Mouse (Mus musculus) left cerebral cortex, postnatal 25 days (tissue): ENCODE data around the gene Wasf3. TPM values are rescaled to one million over a fixed set of nuclear protein-coding genes. Genes with fewer than 3 reads are reported as not detected.
"Not testable (repeated sequence)": the region's sequence is repeated elsewhere in the genome, so short reads cannot be mapped to it uniquely, and the experiment has no call there.

Experiments
- DNase-seq, 2 experiments: peaks; one replicate each; pipeline ENCODE4 v3.0.0; 2022; ENCODE audit warnings: low spot score in 2 of 2, mixed read lengths in 1 of 2
- intact Hi-C: fragments of 180-260 bp; cut with DNase I; formaldehyde crosslinking; loops from one replicate; pipeline ENCODE4 v1.15.1; 2025
- total RNA-seq, 2 experiments: library from RNA; stranded (reverse); gene quantifications; 2 replicates each; pipeline ENCODE4 v1.2.3; 2021

Gene Wasf3
- total RNA-seq, 2 experiments from 2014 or later, result 90.2 to 95.3 TPM

DNA sequence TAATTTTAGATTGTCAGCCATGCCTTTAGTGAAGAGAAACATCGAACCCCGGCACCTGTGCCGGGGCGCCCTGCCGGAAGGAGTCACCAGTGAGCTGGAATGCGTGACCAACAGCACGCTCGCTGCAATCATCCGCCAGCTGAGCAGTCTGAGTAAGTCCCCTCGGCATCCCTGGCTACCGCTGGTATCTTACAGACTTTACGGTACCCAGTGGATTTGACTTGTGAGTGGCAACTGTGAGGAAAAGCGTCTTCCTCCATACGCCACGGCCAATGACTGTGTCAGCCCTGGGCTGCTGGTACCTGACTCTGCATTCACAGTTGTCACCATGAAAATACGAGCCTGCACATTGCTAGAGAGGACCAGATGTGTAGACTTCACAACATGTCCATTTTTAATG, 50.5 kb downstream of the Wasf3 start:
- intact Hi-C loops, result no loop called here
- DNase-seq, result no peak

- intact Hi-C loops, result no loop called here
These were observed 52.0 kb downstream of the Wasf3 start for GRCm38 (mm10) chr5:146436796-146437195.

GRCm38 (mm10) chr5:146439152-146439781, 54.5 kb downstream of the Wasf3 start:
- intact Hi-C loops, result no loop called here
- no peak for DNase-seq

More at GRCm38 (mm10) chr5:146436796-146437195, 52.0 kb downstream of the Wasf3 start:
- DNase-seq, result no peak

DNA sequence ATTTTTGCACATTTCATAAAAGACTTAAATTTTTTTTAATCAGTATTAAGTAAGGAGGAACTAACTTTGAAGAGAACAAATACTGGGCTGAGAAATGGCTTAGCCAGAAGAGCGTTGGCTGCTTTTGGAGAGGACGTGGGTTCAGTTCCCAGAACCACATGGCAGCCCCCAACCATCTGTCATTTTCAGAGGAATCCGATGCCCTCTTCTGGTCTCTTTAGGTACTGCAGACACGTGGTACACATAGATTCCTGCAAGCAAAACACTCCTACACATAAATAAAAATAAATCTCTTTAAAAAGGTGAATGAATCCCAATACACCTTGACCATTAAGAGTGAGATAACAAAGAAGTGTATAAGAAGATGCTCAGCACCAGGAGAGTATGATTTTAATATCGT, 55.5 kb downstream of the Wasf3 start:
- intact Hi-C loops, result no loop called here
- DNase-seq, result no peak

DNA sequence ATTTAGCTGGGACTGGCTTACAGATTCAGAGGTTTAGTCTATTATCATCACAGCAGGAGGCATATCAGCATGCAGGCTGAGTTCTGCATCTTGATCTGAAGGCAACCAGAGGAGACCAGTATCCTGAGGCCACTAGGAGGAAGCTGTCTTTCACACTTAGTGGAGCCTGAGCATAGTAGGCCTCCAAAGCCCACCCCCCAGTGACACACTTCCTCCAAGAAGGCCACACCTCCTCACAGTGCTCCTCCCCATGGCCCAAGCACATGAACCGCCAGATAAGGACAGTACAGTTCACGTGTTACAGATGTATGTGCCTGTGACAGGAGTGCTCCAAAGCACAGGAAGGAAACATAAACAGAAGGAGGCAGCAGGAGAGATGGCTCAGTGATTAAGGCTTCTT, 58.0 kb downstream of the Wasf3 start:
- intact Hi-C loops, result no loop called here
- DNase-seq, result no peak

DNA sequence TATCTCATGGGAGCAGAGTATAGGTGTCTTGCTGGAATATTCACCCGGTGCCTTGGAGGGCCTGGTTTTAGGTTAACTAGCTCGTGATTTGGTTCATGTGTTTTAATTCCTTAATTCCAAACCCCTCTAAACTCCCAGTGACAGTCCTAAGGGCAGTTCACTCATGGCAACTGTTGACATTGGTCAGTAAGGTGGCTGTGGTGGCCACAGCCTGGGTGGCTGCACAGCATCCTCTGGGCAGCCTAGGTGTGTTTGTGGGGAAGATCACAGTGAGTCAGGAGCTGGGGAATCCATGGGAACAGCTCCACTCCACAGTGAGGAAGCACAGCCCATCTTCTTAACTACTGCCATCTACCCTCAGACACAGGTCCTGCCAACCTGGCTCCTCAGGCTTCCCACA, 61.8 kb downstream of the Wasf3 start:
- intact Hi-C loops, result no loop called here
- DNase-seq, result no peak

DNA sequence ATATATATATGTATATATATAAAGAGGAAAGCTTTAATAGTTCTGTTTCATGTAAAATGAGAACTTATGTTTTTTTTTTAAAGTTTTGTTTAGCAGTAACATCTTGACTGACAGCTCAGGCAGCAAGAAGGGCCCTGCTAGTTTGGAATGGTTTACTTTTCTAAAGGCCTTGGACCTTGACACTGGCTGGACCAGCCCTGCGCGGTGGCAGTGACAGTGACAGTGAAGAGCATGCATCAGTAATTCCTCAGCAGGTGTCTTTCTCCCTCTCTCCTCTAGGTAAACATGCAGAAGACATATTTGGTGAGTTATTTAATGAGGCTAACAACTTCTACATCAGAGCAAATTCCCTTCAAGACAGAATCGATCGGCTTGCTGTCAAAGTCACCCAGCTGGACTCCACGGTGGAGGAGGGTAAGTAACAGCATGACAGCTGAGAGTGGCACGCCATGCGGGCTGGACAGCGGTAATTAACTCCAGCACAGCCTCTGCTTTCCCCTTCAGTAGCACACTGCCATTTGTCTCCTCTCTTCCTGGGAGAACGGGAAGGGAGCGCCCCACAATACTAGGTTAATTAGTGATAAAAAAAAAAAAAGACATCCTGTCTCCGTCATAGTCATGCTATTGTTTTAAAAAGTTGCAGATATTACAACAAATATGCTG, 66.9 kb downstream of the Wasf3 start:
- DNase-seq, result no peak
- intact Hi-C loops, result loop anchor here (2.0 kb wide), 1 partner anchor 113 kb away; no protein-coding TSS in a partner anchor

DNA sequence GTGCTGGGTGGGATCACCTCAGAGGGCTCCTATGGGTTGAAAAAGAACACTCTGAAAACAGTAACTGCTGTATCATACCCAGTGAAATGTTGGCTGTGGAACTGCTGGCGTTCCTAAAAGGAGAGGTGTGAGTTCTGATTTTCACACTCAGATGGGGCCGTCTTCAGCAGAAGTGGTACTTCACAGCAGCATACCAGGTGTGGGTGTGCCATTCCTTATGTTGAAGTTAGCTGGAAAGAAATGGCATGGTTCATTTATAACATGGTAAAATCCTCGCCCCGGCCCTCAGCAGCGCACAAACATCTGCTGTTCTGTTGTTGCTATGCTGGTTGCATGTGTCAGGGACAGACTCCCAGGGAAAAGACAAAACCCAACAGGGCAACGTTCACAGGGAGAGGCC, 68.8 kb downstream of the Wasf3 start:
- intact Hi-C loops, result loop anchor here (2.0 kb wide), 1 partner anchor 115 kb away; no protein-coding TSS in a partner anchor
- DNase-seq, result peak; percentile 21 to 73

DNA sequence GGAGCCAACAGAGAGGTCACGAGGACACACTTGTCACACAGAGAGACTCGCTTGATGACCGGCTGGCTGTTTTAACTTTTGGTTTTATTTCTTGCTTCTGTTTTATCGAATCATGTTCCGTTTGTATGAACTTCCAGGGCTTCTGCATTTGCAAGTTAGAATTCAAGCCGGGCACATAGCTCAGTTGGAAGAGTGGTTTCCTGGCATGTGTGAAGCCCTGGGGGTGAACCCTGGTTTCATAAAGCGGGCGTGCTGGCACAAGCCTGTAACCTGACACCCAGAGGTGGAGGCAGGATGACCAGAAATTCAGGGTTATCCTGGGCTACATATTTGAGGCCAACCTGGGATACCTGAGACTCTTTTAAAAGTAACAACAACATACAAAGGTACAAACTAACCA, 76.8 kb downstream of the Wasf3 start:
- DNase-seq, result no peak
- intact Hi-C loops, result no loop called here

DNA sequence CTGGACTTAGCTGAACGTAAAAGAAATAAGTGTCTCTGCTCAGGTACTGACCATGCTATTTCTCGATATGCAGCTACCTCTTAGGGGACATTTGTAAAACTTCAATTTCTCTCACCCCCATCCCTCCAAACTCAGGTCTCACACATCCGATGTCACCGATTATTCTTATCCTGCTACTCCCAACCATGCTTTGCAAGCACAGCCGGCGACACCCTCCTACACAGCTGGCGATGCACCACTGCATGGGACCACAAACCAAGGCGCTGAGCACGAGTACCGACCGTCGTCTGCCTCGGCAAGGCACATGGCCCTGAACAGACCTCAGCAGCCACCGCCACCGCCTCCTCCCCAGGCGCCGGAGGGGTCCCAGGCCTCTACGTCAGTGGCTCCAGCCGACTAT, 81.9 kb downstream of the Wasf3 start:
- intact Hi-C loops, result no loop called here
- DNase-seq, result peak in 1 of 2 experiments; percentile 57

DNA sequence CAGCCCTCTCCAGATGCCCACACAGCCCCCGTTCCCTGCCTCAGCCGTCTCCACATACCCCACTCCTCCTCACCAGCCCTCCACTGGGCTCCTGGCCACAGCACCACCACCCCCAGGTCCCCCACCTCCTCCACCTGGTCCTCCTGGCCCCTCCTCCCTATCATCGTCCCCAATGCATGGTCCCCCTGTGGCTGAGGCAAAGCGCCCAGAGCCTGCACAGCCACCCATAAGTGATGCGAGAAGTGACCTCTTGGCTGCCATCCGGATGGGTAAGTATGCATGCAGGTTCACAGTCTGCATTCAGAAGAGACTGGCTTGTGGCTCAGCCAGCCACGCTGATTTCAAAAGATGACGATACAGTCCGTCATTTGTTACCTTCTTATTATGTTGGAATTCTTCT, 83.5 kb downstream of the Wasf3 start:
- no peak for DNase-seq
- intact Hi-C loops, result no loop called here

DNA sequence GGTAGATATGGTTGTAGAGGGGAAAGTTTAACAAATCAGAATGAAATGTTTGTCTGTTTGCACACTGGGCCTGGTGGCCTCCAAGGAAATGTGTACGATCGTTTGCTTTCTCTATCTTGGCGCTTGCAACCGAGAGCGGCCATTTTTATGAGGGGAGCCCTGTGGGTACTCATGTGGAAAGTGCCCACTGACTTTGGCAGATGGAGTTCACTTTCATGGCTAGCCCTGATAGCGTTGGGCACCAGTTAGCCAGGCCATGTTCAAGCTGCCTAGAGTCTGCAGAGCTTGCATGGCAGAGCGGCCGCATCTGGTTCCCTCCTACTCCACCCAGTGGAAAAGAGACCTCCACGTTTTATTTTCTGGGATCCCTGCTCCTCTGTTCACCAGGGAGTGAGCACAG, 86.0 kb downstream of the Wasf3 start:
- intact Hi-C loops, result loop anchor here (5.0 to 10.0 kb wide), 3 partner anchors 86 to 284 kb away; partner anchors contain the start of genes 1700001J03Rik and Wasf3
- no peak for DNase-seq

GRCm38 (mm10) chr5:146471311-146471710, 86.5 kb downstream of the Wasf3 start:
- intact Hi-C loops, result loop anchor here (5.0 to 10.0 kb wide), 3 partner anchors 87 to 284 kb away; partner anchors contain the start of genes 1700001J03Rik and Wasf3

DNA sequence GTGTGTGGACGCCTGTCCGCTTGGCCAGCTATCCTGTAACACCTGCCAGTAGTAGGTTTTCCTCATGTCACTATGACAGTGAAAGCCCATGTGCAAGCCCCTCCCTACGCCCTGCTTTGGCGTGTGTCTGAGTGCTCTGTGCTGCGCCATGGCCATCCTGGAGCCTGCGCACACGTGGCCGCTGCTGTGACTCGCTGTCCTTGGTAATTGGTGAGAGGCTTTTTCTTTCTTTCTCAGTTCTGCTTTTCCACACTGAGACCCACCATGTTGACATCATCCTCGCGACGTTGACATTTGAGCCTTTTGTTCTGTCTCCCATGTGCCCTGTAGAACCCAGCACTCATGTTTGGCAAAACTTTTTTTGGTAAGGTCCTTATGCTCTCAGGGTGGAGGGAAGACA, 87.0 kb downstream of the Wasf3 start:
- intact Hi-C loops, result loop anchor here (5.0 to 10.0 kb wide), 3 partner anchors 87 to 285 kb away; partner anchors contain the start of genes 1700001J03Rik and Wasf3
- no peak for DNase-seq

More at GRCm38 (mm10) chr5:146471311-146471710, 86.5 kb downstream of the Wasf3 start:
- DNase-seq, result no peak

GRCm38 (mm10) chr5:146479564-146479963, 94.8 kb downstream of the Wasf3 start:
- intact Hi-C loops, result loop anchor here (10.0 kb wide), 1 partner anchor 95 kb away; the partner anchor contains the start of gene Wasf3
- DNase-seq, result peak; percentile 48 to 65

- intact Hi-C loops, DNase-seq: not testable (repeated sequence)
These were observed 96.9 kb downstream of the Wasf3 start, which contains the start of gene Gm6408 for GRCm38 (mm10) chr5:146481665-146482064. Gene Gm6408 (plus strand): TSS chr5:146481965.

- peak in 1 of 2 experiments; percentile 39 for DNase-seq
- intact Hi-C loops, result not testable (repeated sequence)
These were observed 104.2 kb downstream of the Wasf3 start for GRCm38 (mm10) chr5:146488959-146489358.

GRCm38 (mm10) chr5:146491063-146491462, 106.3 kb downstream of the Wasf3 start, which contains the start of gene Gm6370:
Gene Gm6370 (plus strand): TSS chr5:146491363.
- intact Hi-C loops, DNase-seq: not testable (repeated sequence)

DNA sequence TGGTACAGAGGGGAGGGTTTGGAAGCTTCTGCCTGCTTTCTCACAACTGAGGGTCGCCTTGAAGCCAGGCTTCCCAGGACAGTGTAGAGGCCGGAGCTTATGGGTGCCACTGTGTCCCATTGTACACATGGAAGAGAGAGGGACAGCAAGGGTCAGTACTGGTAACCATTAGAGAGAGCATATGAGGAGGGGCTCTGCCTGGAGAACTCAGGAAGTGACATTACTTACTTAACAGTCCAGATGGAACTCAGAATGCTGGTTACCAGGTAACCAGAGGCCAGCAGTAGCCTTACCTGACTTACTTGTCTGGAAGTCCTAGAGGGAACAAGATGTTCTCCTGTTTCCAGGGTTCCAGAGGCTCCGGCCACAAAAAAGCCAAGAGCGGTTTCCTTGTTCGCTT, 117.3 kb downstream of the Wasf3 start, which contains the start of gene 4930449I24Rik:
TSS of gene 4930449I24Rik (plus strand) at position 301 of the 400 bp plus-strand sequence.
- DNase-seq, intact Hi-C loops: not testable (repeated sequence)

GRCm38 (mm10) chr5:146513823-146514222, 129.0 kb downstream of the Wasf3 start, which contains the start of gene Gm3402:
Gene Gm3402 (plus strand): TSS chr5:146514123.
- DNase-seq, intact Hi-C loops: not testable (repeated sequence)
